Mouse (Mus musculus) T-cell, adult 2 months (primary cell): ENCODE results near the gene Spata2.

Experiments used
- DNase-seq: peaks from one replicate; pipeline ENCODE4 v3.0.0; 2022; ENCODE audit warnings: low spot score

The Spata2 gene

GRCm38 (mm10) chr2:167483081-167483826 lies 9.4 kb downstream of the Spata2 start:
- no peak for DNase-seq

- no peak for DNase-seq
Observed at GRCm38 (mm10) chr2:167482681-167483080, 10.0 kb downstream of the Spata2 start.

GRCm38 (mm10) chr2:167479501-167479900 lies 13.2 kb downstream of the Spata2 start:
- DNase-seq, result no peak

GRCm38 (mm10) chr2:167478128-167478527 lies 14.6 kb downstream of the Spata2 start:
- DNase-seq, result no peak

GRCm38 (mm10) chr2:167476762-167477161 lies 15.9 kb downstream of the Spata2 start:
- no peak for DNase-seq

GRCm38 (mm10) chr2:167476200-167476688 lies 16.4 kb downstream of the Spata2 start:
- DNase-seq, result no peak

- no peak for DNase-seq
Observed at GRCm38 (mm10) chr2:167475596-167475995, 17.1 kb downstream of the Spata2 start.

GRCm38 (mm10) chr2:167474218-167474617 lies 18.5 kb downstream of the Spata2 start:
- no peak for DNase-seq

- no peak for DNase-seq
Observed at GRCm38 (mm10) chr2:167471585-167471984, 21.1 kb downstream of the Spata2 start.

- DNase-seq, result no peak
Observed at GRCm38 (mm10) chr2:167470611-167471010, 22.1 kb downstream of the Spata2 start.

- DNase-seq, result no peak
Observed at GRCm38 (mm10) chr2:167468444-167468843, 24.2 kb downstream of the Spata2 start.

GRCm38 (mm10) chr2:167467214-167467613 lies 25.5 kb downstream of the Spata2 start:
- DNase-seq, result no peak

GRCm38 (mm10) chr2:167465951-167466350 lies 26.7 kb downstream of the Spata2 start:
- DNase-seq, result no peak

- no peak for DNase-seq
Observed at GRCm38 (mm10) chr2:167463802-167464201, 28.9 kb downstream of the Spata2 start.

- no peak for DNase-seq
Observed at GRCm38 (mm10) chr2:167462954-167463353, 29.7 kb downstream of the Spata2 start.

- DNase-seq, result no peak
Observed at GRCm38 (mm10) chr2:167459071-167459865, 33.4 kb downstream of the Spata2 start.

- no peak for DNase-seq
Observed at GRCm38 (mm10) chr2:167458548-167458947, 34.1 kb downstream of the Spata2 start.

- DNase-seq, result no peak
Observed at GRCm38 (mm10) chr2:167457213-167457612, 35.5 kb downstream of the Spata2 start.

- no peak for DNase-seq
Observed at GRCm38 (mm10) chr2:167456361-167457020, 36.2 kb downstream of the Spata2 start.

GRCm38 (mm10) chr2:167453814-167454213 lies 38.9 kb downstream of the Spata2 start:
- no peak for DNase-seq

- no peak for DNase-seq
Observed at GRCm38 (mm10) chr2:167450647-167451046, 42.0 kb downstream of the Spata2 start.
